Mouse (Mus musculus) liver, embryonic 11.5 days (tissue): Measurements from ENCODE around the gene Dnaaf2. TPM values are rescaled to one million over a fixed set of nuclear protein-coding genes. Genes with fewer than 3 reads are reported as not detected.
A peak's percentile ranks its signal among the peaks of the same experiment; 100 is the strongest.
"Not testable (repeated sequence)": the region's sequence is repeated elsewhere in the genome, so short reads cannot be mapped to it uniquely, and the experiment has no call there.

Experiments
- ATAC-seq: fragments of 200-750 bp; cut with Nextera tagmentation; replicated peaks from 2 replicates; pipeline ENCODE4 v1.8.0; 2017; ENCODE audit warnings: moderate number of reproducible peaks, mild to moderate bottlenecking, moderate TSS enrichment, moderate library complexity; ENCODE audit not compliant: low FRiP score
- DNase-seq: peaks from one replicate; pipeline ENCODE4 v3.0.0-alpha.2; 2017; ENCODE audit warnings: low spot score
- H3K27ac ChIP-seq: fragments of 300-500 bp; sonication (generic); 2 replicates; pipeline ENCODE4 v1.5.1; 2014; ENCODE audit warnings: mild to moderate bottlenecking, low read depth, low read length, control low read depth
- H3K27me3 ChIP-seq: fragments of 300-500 bp; sonication (generic); replicated peaks from 2 replicates; pipeline ENCODE4 v1.6.1; 2014; ENCODE audit warnings: low read length, mixed read lengths; ENCODE audit not compliant: control insufficient read depth, insufficient read depth
- H3K36me3 ChIP-seq: fragments of 300-500 bp; sonication (generic); 2 replicates; pipeline ENCODE4 v1.6.1; 2014; ENCODE audit warnings: mild to moderate bottlenecking, low read length, moderate library complexity, mixed read lengths; ENCODE audit not compliant: control insufficient read depth, insufficient read depth
- H3K4me1 ChIP-seq: fragments of 300-500 bp; sonication (generic); replicated peaks from 2 replicates; pipeline ENCODE4 v1.6.1; 2014; ENCODE audit warnings: low read length, mixed read lengths; ENCODE audit not compliant: control insufficient read depth, insufficient read depth
- H3K4me2 ChIP-seq: fragments of 300-500 bp; sonication (generic); 2 replicates; pipeline ENCODE4 v1.6.1; 2014; ENCODE audit warnings: mild to moderate bottlenecking, control low read depth, moderate library complexity
- H3K4me3 ChIP-seq: fragments of 300-500 bp; sonication (generic); 2 replicates; pipeline ENCODE4 v1.5.1; 2014; ENCODE audit warnings: low read depth, low read length, control low read depth
- H3K9ac ChIP-seq: fragments of 300-500 bp; sonication (generic); 2 replicates; pipeline ENCODE4 v1.6.1; 2014; ENCODE audit warnings: low read depth, low read length, control low read depth
- H3K9me3 ChIP-seq: fragments of 300-500 bp; sonication (generic); 2 replicates; pipeline ENCODE4 v1.6.1; 2016; ENCODE audit warnings: low read length, inconsistent platforms, mixed read lengths; ENCODE audit not compliant: control insufficient read depth
- WGBS: fragments of 180-500 bp; shearing (Covaris S2); extraction: QIAGEN DNeasy Blood & Tissue Kit; methylation state at CpG from one replicate; pipeline ENCODE4 v1.1.7; 2014; 5-methylcytosine and 5-hydroxymethylcytosine counted together
- polyA plus RNA-seq: library from polyadenylated mRNA; unstranded; fragments of >200 nt; fragmentation: Nextera tagmentation; extraction: Ambion mirVana; gene quantifications from 2 replicates; pipeline ENCODE4 v1.2.1, GENCODE M21; 2014

Gene Dnaaf2
- polyA plus RNA-seq, 1 experiment from 2014 or later, result 14.0 TPM

GRCm38 (mm10) chr12:69160677-69161076, 37.6 kb downstream of the Dnaaf2 start:
- H3K27ac ChIP-seq, ATAC-seq, H3K9me3 ChIP-seq, DNase-seq, H3K9ac ChIP-seq, H3K4me3 ChIP-seq, H3K27me3 ChIP-seq, H3K4me2 ChIP-seq: not testable (repeated sequence)
- Histone ChIP-seq H3K4me1 (peaks cover 12% of the 10 kb centered on the region; the same call in 1 of the 2 replicates), H3K36me3 (peaks cover 12% of the 10 kb centered on the region)
- 80% methylated on average over 2 of the region's 2 CpGs for WGBS

DNA sequence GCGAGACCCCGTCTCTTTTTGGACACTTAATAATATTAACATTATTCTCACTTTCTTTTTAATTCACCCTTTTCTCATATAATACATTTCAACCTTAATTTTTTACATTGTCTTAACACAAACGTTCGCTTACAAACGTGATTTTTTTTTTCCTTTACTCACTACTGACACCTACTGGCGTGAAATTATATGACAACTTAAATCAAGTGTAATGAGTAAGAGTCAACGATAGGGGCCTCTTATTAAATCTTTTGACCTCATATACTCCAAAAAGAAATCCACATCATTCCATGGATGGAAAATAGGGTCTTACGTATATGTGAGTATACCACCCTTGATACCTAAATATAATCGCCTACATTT, 38.7 kb downstream of the Dnaaf2 start:
- no peak for DNase-seq

GRCm38 (mm10) chr12:69158765-69159577, 39.3 kb downstream of the Dnaaf2 start, which contains the start of gene Rps29:
TSS of gene Rps29 (minus strand) at chr12:69159186.
- WGBS, result under 1% methylated on average over 58 of the region's 68 CpGs
- peak; percentile 100 for DNase-seq
- Histone ChIP-seq H3K9ac (peak within 1 kb of the TSS; percentile 97), H3K36me3 (peaks cover 12% of the 10 kb centered on the region), H3K4me1 (peaks cover 12% of the 10 kb centered on the region; the same call in 1 of the 2 replicates), H3K27ac (peak within 1 kb of the TSS; percentile 90), H3K4me2 (peak within 1 kb of the TSS; percentile 77), H3K4me3 (peak within 1 kb of the TSS; percentile 77)
- H3K27me3 ChIP-seq, H3K9me3 ChIP-seq: not testable (repeated sequence)
- peak; percentile 96 for ATAC-seq

More for the DNA sequence above, 38.7 kb downstream of the Dnaaf2 start:
- WGBS, result 3% methylated on average over 9 of the region's 9 CpGs
- H3K27ac ChIP-seq, result no peak overlapping the region
- H3K9me3 ChIP-seq, result no peaks in the 10 kb centered on the region
- no peaks in the 10 kb centered on the region for H3K27me3 ChIP-seq
- ATAC-seq, result no peak
- peak overlapping the region; percentile 28; the same call in 1 of the 2 replicates for H3K4me3 ChIP-seq
- H3K9ac ChIP-seq, result no peak overlapping the region
- H3K36me3 ChIP-seq, result peaks cover 12% of the 10 kb centered on the region
- H3K4me1 ChIP-seq, result peaks cover 12% of the 10 kb centered on the region; the same call in 1 of the 2 replicates
- H3K4me2 ChIP-seq, result peak overlapping the region; percentile 55

DNA sequence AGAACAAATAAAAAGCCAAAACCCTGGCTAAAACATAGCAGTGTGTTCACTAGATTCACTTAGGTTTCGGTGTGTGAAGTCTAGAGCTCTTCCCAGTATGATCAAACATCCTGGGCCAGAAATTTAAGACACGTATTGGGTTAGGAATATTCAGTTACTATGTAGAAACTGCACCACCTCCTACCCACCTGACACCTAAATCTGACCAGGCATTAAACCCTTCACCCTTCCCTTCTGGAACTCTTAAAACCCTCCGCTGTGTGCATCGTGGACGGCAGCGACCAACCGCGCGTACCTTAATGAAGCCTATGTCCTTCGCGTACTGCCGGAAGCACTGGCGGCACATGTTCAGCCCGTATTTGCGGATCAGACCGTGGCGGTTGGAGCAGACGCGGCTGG, 39.9 kb downstream of the Dnaaf2 start:
- H3K4me1 ChIP-seq, result peaks cover 12% of the 10 kb centered on the region; the same call in 1 of the 2 replicates
- no peaks in the 10 kb centered on the region for H3K9me3 ChIP-seq
- ATAC-seq, result 0 out of 2 replicates have a peak, but pooled peaks have one; percentile 0
- no peaks in the 10 kb centered on the region for H3K27me3 ChIP-seq
- peaks cover 12% of the 10 kb centered on the region for H3K36me3 ChIP-seq
- peak; percentile 46 for DNase-seq
- H3K27ac ChIP-seq, result peak overlapping the region; percentile 90
- peak overlapping the region; percentile 77 for H3K4me2 ChIP-seq
- H3K9ac ChIP-seq, result peak overlapping the region; percentile 97
- peak overlapping the region; percentile 77 for H3K4me3 ChIP-seq
- WGBS, result under 1% methylated on average over 19 of the region's 19 CpGs

DNA sequence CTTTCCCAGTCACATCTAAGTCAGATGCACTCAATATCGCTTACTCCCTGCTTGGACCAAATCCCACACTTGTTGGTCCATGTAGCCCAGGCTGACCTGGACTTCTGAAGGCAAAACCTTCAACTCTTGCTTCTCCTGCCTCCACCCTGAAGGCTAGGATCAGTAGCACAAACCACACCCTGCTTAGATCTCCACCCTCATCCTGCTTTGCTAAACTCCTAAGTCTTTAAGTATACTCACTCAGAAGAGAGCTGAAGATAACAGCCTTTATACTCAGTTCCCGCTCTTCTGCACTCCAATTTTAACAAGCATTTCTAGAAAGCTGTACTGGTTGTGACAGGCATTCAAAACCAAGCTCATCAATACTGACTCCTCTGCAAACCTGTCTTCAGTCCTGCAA, 41.1 kb downstream of the Dnaaf2 start:
- ATAC-seq (no peak), DNase-seq (no peak)
- peak overlapping the region; percentile 97 for H3K9ac ChIP-seq
- H3K4me2 ChIP-seq, result peak overlapping the region; percentile 77
- H3K36me3 ChIP-seq, result peaks cover 12% of the 10 kb centered on the region
- H3K27ac ChIP-seq, result peak overlapping the region; percentile 90
- H3K4me3 ChIP-seq, result peak overlapping the region; percentile 77
- H3K9me3 ChIP-seq, result no peaks in the 10 kb centered on the region
- H3K27me3 ChIP-seq, result no peaks in the 10 kb centered on the region
- H3K4me1 ChIP-seq, result peaks cover 12% of the 10 kb centered on the region; the same call in 1 of the 2 replicates
- WGBS, result 81% methylated on average over 2 of the region's 2 CpGs

- Histone ChIP-seq H3K4me1 (peaks cover 12% of the 10 kb centered on the region; the same call in 1 of the 2 replicates), H3K27ac (no peak overlapping the region), H3K4me3 (no peak overlapping the region), H3K36me3 (peaks cover 12% of the 10 kb centered on the region), H3K27me3 (no peaks in the 10 kb centered on the region), H3K4me2 (no peak overlapping the region), H3K9ac (no peak overlapping the region), H3K9me3 (no peaks in the 10 kb centered on the region)
- WGBS, result 73% methylated on average over 4 of the region's 4 CpGs
- ATAC-seq (no peak), DNase-seq (no peak)
These were observed 41.8 kb downstream of the Dnaaf2 start for GRCm38 (mm10) chr12:69156436-69156835.

GRCm38 (mm10) chr12:69155923-69156322, 42.3 kb downstream of the Dnaaf2 start:
- Histone ChIP-seq H3K4me1 (peaks cover 12% of the 10 kb centered on the region; the same call in 1 of the 2 replicates), H3K9me3 (no peaks in the 10 kb centered on the region), H3K36me3 (peaks cover 12% of the 10 kb centered on the region), H3K9ac (no peak overlapping the region), H3K4me2 (no peak overlapping the region), H3K27me3 (no peaks in the 10 kb centered on the region), H3K27ac (no peak overlapping the region), H3K4me3 (no peak overlapping the region)
- ATAC-seq (no peak), DNase-seq (no peak)
- 70% methylated on average over 2 of the region's 2 CpGs for WGBS

GRCm38 (mm10) chr12:69150049-69150448, 48.2 kb downstream of the Dnaaf2 start:
- DNase-seq, result no peak
- Histone ChIP-seq H3K4me2 (no peak overlapping the region), H3K9me3 (no peaks in the 10 kb centered on the region), H3K4me3 (no peak overlapping the region), H3K9ac (no peak overlapping the region), H3K4me1 (no peaks in the 10 kb centered on the region), H3K36me3 (no peaks in the 10 kb centered on the region), H3K27ac (no peak overlapping the region), H3K27me3 (no peaks in the 10 kb centered on the region)
- no peak for ATAC-seq
- WGBS, result 76% methylated on average over 13 of the region's 13 CpGs
